Mouse (Mus musculus) limb, embryonic 14.5 days (tissue): ENCODE results near the gene Polr2i. TPM values are rescaled to one million over a fixed set of nuclear protein-coding genes. Genes with fewer than 3 reads are reported as not detected.
"Not testable (repeated sequence)": the region's sequence is repeated elsewhere in the genome, so short reads cannot be mapped to it uniquely, and the experiment has no call there.

ENCODE experiments used
- ATAC-seq: fragments of 200-750 bp; cut with Nextera tagmentation; 2 replicates; pipeline ENCODE4 v1.8.0; 2017; ENCODE audit warnings: low read depth, moderate number of reproducible peaks, moderate TSS enrichment; ENCODE audit not compliant: low FRiP score
- DNase-seq: peaks from one replicate; pipeline ENCODE4 v3.0.0-alpha.2; 2015; ENCODE audit warnings: low spot score
- H3K27ac ChIP-seq: fragments of 300-500 bp; sonication (generic); replicated peaks from 2 replicates; pipeline ENCODE4 v1.5.1; 2014; ENCODE audit warnings: low read depth, mild to moderate bottlenecking, low read length, moderate library complexity, mixed read lengths
- H3K27me3 ChIP-seq: fragments of 300-500 bp; sonication (generic); 2 replicates; pipeline ENCODE4 v1.6.1; 2014; ENCODE audit warnings: low read length, mixed read lengths; ENCODE audit not compliant: control insufficient read depth, insufficient read depth
- H3K36me3 ChIP-seq: fragments of 300-500 bp; sonication (generic); 2 replicates; pipeline ENCODE4 v1.6.1; 2014; ENCODE audit warnings: mild to moderate bottlenecking, low read length, moderate library complexity, mixed read lengths; ENCODE audit not compliant: control insufficient read depth, insufficient read depth
- H3K4me1 ChIP-seq: fragments of 300-500 bp; sonication (generic); 2 replicates; pipeline ENCODE4 v1.6.1; 2014; ENCODE audit warnings: antibody characterized with exemption, low read length, mixed read lengths; ENCODE audit not compliant: control insufficient read depth, insufficient read depth
- H3K4me2 ChIP-seq: fragments of 300-500 bp; sonication (generic); replicated peaks from 2 replicates; pipeline ENCODE4 v1.6.1; 2014; ENCODE audit warnings: low read depth, mild to moderate bottlenecking, low read length, moderate library complexity; ENCODE audit not compliant: severe bottlenecking
- H3K4me3 ChIP-seq: fragments of 300-500 bp; sonication (generic); replicated peaks from 2 replicates; pipeline ENCODE4 v1.5.1; 2014; ENCODE audit warnings: low read length
- H3K9ac ChIP-seq: fragments of 300-500 bp; sonication (generic); 2 replicates; pipeline ENCODE4 v1.6.1; 2014; ENCODE audit warnings: mild to moderate bottlenecking, low read depth, low read length, moderate library complexity; ENCODE audit not compliant: severe bottlenecking
- H3K9me3 ChIP-seq: fragments of 300-500 bp; sonication (generic); 2 replicates; pipeline ENCODE4 v1.6.1; 2016; ENCODE audit warnings: low read length; ENCODE audit not compliant: control insufficient read depth
- POLR2A ChIP-seq: fragments of 200-500 bp; IDR thresholded peaks from 2 replicates; pipeline ENCODE4 v1.8.0; 2012; ENCODE audit warnings: inconsistent platforms, mild to moderate bottlenecking, moderate library complexity, borderline replicate concordance; ENCODE audit not compliant: insufficient read depth, insufficient read length; ENCODE audit errors: extremely low read depth
- WGBS: fragments of 180-500 bp; shearing (Covaris S2); extraction: QIAGEN DNeasy Blood & Tissue Kit; methylation state at CpG from one replicate; pipeline ENCODE4 v1.1.7; 2014; 5-methylcytosine and 5-hydroxymethylcytosine counted together
- polyA plus RNA-seq, 2 experiments: library from polyadenylated mRNA; depleted of rRNA in 1 of 2; stranded (reverse) in 1 of 2; unstranded in 1 of 2; fragments of >200 nt; fragmentation: Nextera tagmentation in 1 of 2; extraction: Ambion mirVana in 1 of 2; gene quantifications; 2 replicates each; pipeline versions ENCODE4 v1.2.1 to v1.2.3; 2012 to 2014

Gene Polr2i
- polyA plus RNA-seq, 2 experiments = 186 to 227 TPM

DNA sequence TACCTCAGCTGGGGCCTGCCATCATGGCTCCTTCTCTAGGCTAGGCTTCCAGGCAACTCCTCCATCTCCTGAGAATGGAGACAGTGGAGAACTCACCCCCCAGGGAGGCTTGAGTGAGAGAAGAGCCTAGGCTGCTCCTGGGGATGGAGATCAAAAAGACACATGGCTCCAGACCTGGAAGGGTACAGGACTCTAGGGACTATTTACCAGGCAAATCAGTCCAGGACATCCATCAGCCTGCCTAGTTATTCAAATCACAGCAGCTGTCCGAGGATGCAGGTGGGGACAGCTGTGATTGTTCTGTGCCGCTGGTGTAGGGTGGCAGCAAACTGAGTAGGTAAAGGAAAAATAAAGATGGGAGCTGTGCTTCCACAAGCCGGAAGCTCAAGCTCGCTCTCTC lies 3.9 kb downstream of the Polr2i start, which contains the start of gene Ovol3:
Ovol3 (minus strand) TSS at position 101 of the 400 bp plus-strand sequence.
- Histone ChIP-seq H3K4me2 (no peak within 1 kb of the TSS), H3K36me3 (peaks cover 29% of the 10 kb centered on the region), H3K9me3 (no peaks in the 10 kb centered on the region), H3K27me3 (no peaks in the 10 kb centered on the region), H3K9ac (no peak within 1 kb of the TSS), H3K4me1 (peaks cover 10% of the 10 kb centered on the region), H3K27ac (no peak within 1 kb of the TSS), H3K4me3 (no peak within 1 kb of the TSS)
- ATAC-seq = no peak
- TF ChIP-seq POLR2A = no peak
- 79% methylated on average over 4 of the region's 4 CpGs for WGBS
- DNase-seq = no peak

DNA sequence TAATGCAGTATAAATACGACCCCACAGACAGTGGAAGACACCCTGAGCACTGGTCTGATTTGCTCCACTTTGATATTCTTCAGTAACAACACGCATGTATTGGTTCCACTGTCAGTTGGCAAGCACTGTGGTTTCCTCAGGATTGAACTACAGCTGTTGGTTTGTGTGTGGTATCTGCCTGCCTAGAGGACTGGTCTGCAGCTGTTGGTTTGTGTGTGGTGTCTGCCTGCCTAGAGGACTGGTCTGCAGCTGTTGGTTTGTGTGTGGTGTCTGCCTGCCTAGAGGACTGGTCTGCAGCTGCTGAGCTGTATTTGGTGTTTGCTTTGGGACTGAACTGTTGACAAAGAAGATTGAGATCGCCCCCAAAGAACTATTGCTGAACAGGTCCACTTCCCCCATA lies 5.6 kb downstream of the Polr2i start:
- 77% methylated on average over 3 of the region's 3 CpGs for WGBS
- H3K36me3 ChIP-seq = peaks cover 34% of the 10 kb centered on the region
- H3K9ac ChIP-seq = not testable (repeated sequence)

GRCm38 (mm10) chr7:30251956-30252954 lies 20.5 kb downstream of the Polr2i start:
- no peak overlapping the region for H3K4me3 ChIP-seq
- no peak overlapping the region for H3K4me2 ChIP-seq
- 78% methylated on average over 12 of the region's 12 CpGs for WGBS
- H3K9me3 ChIP-seq = no peaks in the 10 kb centered on the region
- H3K4me1 ChIP-seq = no peaks in the 10 kb centered on the region
- no peak for TF ChIP-seq POLR2A
- ATAC-seq = no peak
- peaks cover 3% of the 10 kb centered on the region; the same call in 1 of the 2 replicates for H3K36me3 ChIP-seq
- H3K27me3 ChIP-seq = no peaks in the 10 kb centered on the region
- no peak overlapping the region for H3K9ac ChIP-seq
- no peak for DNase-seq
- no peak overlapping the region for H3K27ac ChIP-seq

More for the DNA sequence above, 5.6 kb downstream of the Polr2i start:
- not testable (repeated sequence) for H3K4me1 ChIP-seq, H3K4me2 ChIP-seq, H3K27me3 ChIP-seq, DNase-seq, H3K9me3 ChIP-seq, ATAC-seq, H3K27ac ChIP-seq, H3K4me3 ChIP-seq

DNA sequence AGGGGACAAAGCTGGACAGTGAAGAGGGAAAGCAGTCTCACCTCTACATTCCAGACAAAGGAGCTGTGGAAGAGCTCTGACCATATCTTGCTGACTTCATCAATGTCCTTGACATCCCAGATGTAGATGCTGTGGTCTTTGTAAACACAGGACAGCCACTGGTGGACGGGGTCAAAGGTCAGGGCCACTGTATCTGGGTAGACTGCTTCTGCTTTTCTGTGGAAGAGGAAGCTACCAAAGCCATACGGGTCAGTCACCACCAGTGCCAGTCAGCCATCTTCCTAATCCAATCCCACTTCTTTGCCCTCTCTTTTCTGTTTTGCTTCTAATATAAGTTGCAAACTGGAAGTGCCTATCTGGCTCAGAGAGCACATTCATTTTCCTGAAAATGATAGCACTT lies 33.3 kb downstream of the Polr2i start:
- Histone ChIP-seq H3K27me3 (no peaks in the 10 kb centered on the region), H3K9ac (no peak overlapping the region), H3K27ac (no peak overlapping the region), H3K36me3 (peaks cover 9% of the 10 kb centered on the region; the same call in 1 of the 2 replicates), H3K4me2 (no peak overlapping the region), H3K9me3 (no peaks in the 10 kb centered on the region), H3K4me1 (no peaks in the 10 kb centered on the region), H3K4me3 (no peak overlapping the region)
- no peak for TF ChIP-seq POLR2A
- 79% methylated on average over 2 of the region's 2 CpGs for WGBS
- no peak for ATAC-seq
- no peak for DNase-seq

GRCm38 (mm10) chr7:30265531-30265930 lies 33.8 kb downstream of the Polr2i start:
- no peak overlapping the region for H3K4me3 ChIP-seq
- no peak for TF ChIP-seq POLR2A
- peaks cover 9% of the 10 kb centered on the region; the same call in 1 of the 2 replicates for H3K36me3 ChIP-seq
- no peaks in the 10 kb centered on the region for H3K9me3 ChIP-seq
- WGBS = 91% methylated on average over 5 of the region's 5 CpGs
- no peak for DNase-seq
- no peaks in the 10 kb centered on the region for H3K27me3 ChIP-seq
- no peak overlapping the region for H3K4me2 ChIP-seq
- H3K27ac ChIP-seq = no peak overlapping the region
- H3K9ac ChIP-seq = no peak overlapping the region
- ATAC-seq = no peak
- H3K4me1 ChIP-seq = no peaks in the 10 kb centered on the region
